Mouse (Mus musculus) adrenal gland, postnatal 4 days (tissue): ENCODE data around the gene Lrrc3b. TPM values are rescaled to one million over a fixed set of nuclear protein-coding genes. Genes with fewer than 3 reads are reported as not detected.
A peak's percentile ranks its signal among the peaks of the same experiment; 100 is the strongest.

Experiments
- DNase-seq, 2 experiments: peaks; one replicate each; pipeline ENCODE4 v3.0.0; 2021 to 2022; ENCODE audit warnings: low spot score in 2 of 2, mixed read lengths in 2 of 2
- long read RNA-seq, 2 experiments: library from polyadenylated mRNA; stranded (forward); transcript quantifications; one replicate each; pipeline ENCODE4 v2.0.0; 2021
- total RNA-seq, 2 experiments: library from RNA; stranded (reverse); gene quantifications; 2 replicates each; pipeline ENCODE4 v1.2.3; 2021

Lrrc3b gene
- total RNA-seq, result 1 to 10 TPM; 4.1 to 6.4 TPM
- long read RNA-seq, experiment 1, partial matches to known transcripts, result 2 of 6 reads
- long read RNA-seq, experiment 1, other reads (novel, unspliced or antisense), result 0 of 6 reads
- long read RNA-seq, experiment 2, partial matches to known transcripts, result 0 of 2 reads
- long read RNA-seq, experiment 2, other reads (novel, unspliced or antisense), result 1 of 2 reads

DNA sequence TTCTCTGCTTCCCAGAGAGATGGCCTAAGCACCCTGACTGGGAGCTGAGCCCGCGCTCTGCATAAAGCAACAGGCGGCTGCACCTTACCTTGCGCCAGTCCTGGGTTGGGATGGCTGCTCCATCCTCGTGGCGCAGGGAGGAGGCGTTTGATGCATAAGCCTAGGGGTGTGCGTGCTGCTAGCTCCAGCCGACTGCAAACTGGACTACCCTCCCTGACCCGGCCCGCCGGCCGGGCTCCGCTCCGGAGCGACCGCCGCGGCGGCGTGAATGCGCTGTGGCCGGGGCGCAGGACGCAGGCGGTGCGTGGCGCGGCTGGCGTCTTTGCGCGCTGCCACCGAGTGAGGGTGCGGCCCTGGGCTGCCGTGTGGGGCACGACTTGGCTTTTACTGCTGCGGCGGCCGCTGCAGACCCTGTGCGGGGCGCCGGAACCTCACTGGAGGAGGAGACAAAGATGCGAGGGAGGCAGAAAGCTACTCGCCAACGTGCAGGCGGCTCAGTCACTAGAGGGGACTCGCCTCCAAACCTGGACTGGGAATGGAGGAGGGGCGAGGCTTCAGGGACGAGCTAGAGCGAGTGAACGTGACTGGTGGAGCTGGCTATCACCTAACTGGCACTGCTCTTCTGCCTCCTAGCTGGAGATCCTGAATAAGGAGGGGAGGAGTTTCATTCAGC is at the start of gene Lrrc3b:
TSS of gene Lrrc3b (minus strand) at position 503 of the 673 bp plus-strand sequence.
- DNase-seq, result no peak

DNA sequence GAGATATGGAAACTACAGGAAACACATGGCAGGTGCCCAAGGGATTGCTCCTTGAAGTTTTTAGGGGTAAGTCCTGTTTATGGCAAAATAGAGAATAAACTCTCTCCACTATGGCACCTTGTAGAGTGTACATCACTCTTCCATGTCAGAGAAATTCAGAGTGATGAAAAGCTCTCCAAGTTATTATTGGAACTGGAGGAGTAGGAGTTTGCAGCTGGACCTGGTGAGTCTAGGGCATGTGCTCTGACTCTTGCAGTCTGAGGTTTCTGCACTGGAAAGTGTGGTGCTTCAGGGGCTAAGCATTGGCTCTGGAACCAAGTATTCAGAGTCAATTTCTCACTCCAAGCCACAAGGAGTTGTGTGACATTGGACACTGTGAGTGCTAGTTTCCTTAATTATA is 38.9 kb upstream of the Lrrc3b start:
- no peak for DNase-seq

DNA sequence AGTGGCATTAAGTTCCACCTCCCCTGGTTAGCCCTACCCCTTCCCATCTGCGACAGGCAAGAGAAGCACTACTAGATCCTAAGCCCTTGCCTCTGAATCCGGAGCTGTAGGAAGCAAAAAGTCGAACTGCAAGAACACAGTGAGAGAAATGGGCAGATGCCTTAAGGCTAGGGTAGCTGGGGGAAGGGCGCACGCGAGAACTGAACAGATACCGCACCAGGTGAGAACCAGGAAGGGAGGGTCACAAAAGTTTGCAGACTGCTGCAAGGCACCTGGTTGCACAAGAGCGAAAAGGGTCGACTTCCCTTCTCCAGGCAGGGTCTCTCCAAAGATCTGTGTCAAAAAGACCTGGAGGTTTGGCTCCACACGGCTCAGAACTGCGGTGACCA is 697 bp downstream of the Lrrc3b start:
- no peak for DNase-seq

DNA sequence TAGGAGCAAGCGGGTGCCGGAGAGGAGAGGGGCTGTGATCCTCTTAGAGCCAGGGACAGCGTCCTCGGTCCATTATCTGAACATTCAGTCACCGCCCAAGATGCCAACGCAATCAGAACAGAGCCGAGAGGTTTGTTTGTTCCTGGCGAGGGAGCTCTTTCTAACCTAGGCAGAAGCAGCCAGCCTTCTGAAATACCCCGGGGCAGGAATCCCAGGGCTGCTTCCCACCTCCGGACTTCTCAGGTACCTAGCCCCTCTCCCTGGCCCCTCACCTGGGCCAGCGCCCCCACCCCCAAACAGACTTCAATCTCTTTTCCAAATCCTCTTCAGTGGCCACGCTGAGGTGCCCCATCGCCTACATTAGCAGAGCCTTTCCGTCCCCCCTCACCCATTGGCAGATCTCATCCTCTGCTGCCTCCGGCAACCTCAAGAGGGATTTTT is 1.3 kb downstream of the Lrrc3b start:
- no peak for DNase-seq

DNA sequence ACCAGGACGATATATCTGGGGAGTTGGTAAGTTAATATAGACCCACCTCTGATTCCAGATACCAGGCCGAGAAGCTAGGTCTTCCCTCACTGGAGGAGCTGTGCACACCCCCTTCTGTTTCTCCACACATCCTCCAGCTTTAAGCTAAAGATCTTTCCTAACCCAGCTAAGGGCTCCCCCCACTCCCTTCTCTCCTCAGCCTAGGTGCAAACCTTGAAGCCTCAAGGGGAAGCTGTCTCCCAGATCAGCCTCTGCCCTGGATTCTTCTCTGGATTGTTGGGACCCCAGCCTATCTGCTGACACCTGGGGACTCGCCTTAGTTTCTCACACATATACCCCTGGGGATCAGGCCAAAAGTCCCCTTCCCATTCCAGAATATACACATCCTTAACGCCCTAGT is 1.7 kb downstream of the Lrrc3b start:
- DNase-seq, result no peak

DNA sequence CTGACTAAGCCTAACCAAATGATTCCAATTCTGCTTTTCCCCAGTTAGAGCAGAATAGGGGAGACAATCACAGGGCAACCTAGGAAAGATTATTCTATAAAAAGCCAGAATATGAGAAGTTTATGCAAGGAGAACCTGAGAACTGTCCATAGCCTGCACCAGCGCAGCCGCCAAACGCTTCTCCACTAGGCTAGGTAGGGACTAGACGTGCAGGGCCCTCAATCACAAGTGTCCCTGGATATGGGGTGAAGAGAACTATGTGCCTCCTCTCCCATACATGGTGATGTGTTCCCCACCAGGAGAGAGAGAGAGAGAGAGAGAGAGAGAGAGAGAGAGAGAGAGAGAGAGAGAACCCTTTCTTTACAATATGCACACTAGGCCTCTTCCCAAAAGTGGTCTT is 2.2 kb downstream of the Lrrc3b start:
- no peak for DNase-seq

DNA sequence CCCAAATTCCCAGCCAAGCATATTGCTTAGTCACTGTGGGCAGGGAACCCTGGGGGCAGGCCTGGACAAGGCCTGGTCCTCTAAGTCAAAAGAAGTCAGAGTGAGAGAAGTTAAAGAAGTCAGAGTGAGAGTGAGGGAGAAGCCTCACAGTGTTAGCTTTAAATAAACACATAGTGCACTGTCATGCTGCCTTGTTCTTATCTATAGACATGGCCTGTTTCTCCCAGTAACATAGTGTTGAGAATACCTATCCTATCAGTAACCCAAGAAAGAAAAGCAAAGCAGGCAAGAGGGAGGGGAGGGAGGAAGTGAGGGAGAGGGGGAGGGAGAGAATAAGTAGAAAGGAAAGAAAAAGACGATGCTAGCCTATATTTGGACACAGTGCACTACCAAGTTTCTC is 6.4 kb downstream of the Lrrc3b start:
- DNase-seq, result no peak

DNA sequence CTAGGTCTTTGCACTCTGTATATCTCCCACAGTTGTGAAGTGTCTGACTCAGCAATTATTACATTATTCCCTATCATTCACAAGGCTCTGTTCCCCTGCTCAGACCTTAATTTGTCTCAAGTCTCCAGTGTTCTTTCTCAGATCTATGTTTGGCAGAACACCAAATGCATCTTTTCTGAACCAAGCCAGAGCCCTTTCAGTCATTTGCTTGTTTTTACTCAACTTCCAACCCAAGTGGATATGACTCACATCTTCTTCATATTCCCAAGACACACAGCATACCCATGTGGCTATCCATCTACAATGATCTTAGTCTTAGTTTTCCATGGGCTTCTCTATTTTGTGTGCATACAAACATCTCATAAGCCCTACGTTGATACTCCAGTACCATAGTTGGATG is 17.2 kb downstream of the Lrrc3b start:
- DNase-seq, result no peak

DNA sequence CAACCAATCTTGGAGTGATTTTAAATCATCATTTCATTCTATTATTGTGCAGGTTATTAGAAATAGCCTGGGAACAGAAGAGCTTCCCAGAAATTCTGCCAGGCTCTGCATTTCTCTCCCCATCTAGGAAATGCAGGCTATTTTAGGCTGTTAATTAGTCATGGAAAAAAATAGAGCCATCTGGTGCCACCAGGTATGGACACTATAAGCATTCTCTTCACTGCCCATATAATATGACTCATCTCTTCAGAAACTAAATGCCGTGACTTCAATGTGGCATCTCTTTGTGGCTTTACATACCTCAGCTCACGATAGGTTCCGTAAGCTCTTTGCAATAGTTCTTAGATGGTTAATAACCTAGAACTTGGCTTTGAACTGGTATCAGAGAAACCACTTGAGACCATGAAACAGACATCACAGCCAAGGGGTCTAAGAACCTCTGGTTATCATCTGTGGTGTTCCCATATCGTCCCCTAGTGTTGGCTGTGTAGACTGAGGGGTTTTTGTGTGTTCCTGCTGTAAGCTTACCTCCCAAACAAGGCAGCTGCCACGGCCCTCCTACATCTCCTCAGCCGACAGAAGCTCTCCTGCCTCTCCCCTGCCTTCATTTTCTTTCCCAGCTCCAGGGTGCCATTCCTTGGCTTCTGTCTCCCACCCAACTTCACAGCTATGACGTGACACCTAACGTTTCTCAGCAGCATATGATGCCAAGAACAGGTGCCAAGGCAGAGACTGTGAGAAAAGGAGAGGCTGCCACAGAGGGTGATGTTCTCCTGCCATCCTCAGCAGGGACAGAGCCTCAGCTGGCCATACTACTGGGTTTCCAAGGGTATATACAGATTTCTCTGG is 27.9 kb downstream of the Lrrc3b start:
- no peak for DNase-seq

DNA sequence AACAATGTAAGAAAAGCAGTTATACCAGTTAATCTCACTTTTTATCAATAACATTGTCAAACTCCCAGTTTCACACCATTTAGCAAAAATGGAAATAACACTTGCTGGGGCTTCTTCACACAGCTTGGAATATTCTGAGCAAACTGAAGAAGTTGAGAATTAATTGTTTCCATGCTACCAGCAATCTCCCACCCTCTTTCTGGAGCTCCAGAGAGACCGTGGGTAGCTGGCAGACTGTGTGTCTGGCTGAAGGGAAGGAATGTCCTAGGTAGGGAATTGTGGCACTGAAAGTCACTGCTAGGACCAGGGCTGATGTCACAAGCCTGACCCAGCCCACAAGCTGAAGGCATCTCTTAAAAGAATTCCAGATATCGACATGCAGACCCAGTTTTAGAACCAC is 53.3 kb downstream of the Lrrc3b start:
- no peak for DNase-seq

DNA sequence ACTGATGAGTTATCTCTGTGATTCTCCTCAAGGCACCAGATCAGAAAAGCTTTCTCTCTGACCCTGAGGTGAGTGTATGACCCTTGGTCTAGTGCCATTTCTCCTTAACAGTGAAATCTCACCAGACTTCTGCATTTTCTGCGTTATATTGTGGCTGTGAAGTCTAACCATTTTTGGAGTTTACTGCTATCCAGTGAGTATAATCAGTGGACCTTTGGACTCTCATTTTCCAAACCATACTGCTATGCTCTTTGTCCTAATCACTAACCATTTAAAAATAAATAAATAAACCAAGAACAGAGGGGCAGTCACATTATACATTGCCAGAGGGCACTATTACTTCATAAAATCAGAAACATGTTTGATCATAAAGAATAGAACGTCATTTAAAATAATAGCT is 53.8 kb downstream of the Lrrc3b start:
- no peak for DNase-seq

DNA sequence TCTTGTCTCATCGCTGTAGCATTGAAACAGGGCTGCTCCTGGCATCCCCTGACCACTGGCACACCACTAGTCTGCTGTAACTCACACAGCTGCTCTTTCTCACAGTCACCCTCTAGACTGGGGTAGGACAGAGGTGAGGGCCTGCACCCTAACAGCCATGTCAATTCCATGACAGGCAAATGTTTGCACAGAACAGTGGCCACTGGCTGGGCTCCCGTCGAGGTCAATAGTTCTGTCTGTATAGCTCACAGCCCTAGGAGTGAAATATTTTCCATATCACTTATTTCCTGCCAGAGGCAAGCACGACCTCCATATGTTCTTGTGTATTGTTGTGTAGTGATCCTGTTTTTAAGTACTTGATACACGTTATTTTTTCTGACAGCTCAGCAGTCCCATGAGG is 54.3 kb downstream of the Lrrc3b start:
- no peak for DNase-seq

DNA sequence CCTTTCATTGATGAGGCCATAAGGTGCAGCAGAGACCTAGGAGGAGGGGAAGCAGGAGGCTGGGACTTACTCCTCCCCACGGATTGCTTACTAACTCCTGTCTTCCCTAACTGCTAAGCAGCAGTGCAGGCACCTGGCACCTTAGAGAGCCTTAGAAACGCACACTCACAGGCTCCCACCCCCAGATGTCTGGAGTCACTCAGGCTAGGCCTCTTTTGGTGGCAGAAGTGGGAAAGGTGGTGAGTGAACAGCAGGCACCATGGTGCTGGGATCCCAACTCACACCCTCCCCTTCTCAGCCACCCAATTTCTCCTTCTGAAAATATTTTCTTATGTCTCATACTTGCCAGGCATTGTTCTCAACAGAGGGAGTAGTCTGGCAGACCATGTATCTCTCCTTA is 55.7 kb downstream of the Lrrc3b start:
- DNase-seq, result no peak

DNA sequence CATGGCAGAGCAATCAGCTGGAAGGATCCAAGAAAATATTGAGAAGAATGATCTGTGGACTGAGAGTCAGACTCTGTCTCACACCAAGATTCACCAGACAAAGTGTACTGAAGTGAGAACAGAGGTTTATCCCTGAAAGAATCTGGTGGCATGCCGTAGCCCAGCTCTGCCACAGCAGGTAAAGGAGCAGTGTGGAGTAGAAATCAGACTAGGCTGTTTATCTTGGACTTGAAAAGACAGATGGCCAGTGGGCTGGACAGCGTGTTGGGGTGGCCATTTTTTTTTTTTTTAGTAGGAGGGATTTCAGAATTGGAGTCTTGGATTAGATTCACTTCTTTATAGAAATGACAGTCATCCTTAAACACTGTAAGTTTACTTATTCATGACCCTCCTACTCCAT is 61.4 kb downstream of the Lrrc3b start:
- DNase-seq, result no peak

DNA sequence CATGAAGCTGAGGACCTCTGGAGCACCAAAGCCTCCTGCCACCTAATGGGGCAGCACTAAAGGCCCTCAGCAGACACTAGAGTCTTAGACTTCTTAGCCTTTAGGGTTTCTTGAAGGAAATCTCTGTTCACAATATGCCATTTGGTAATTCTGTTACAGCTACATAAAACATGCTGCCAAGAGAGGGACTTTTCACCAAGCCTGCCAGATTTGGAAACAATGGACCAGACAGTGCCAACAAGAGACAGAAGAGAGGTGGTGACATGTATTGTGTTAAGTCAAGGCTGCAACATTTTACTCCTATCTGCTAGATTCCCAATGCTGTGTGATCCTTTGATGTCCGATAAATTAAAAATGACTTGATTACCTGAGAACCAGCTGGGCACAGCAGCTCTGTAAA is 62.0 kb downstream of the Lrrc3b start:
- DNase-seq, result no peak

DNA sequence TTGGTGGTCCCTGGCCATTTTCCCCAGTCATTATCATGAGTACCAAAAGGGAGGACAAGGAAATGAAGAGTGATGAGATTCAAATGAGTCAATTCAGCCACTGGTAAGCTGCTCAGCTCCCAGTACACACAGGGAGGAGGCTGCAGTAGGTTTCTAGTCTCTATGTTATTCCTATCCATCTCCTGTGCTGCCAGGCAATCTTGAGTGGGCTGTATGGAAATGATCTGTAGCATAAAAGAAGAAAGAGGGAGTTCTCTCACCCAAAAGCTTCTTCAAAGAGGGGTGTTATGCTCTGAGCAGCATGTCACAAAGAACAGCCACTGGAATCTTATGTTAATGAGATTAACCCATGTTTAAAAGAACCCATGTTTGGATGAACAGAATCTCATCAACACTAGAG is 64.5 kb downstream of the Lrrc3b start:
- DNase-seq, result no peak

DNA sequence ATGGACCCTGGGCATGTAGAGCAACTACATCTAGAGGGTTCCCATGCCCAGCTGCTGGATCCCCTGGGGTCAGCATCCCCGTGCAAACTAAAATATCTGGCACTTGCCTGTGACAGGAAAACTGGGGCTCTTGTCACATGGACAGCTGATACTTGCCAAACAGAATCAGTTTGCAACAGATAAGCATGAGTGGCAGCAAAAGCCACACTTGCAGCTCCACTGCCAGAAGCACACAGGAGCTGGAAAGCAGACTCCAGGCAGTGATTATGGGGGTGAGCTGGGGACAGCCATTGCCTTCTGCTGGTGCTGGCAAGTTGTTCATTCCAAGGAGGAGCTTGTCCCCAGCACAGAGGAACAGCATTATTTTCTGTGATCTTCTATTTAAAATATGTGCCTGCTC is 65.8 kb downstream of the Lrrc3b start:
- DNase-seq, result no peak

DNA sequence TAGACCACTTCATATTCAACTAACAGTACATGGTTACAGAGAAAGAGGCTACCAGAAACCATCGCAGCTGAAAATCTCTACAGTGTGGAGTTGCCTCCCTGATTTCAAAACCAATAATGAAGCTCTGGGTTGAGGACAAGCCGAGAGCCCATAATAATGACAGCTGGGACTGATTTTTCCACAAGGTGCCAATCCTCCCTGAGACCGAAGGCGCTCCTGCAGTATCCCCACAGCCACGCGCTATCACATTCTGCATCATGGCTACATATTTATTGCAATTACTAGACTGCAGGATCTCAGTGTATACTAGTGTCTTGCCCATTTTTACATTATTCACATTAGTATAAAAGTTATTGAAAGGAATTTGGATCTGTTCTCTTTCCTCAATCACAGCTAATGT is 73.7 kb downstream of the Lrrc3b start:
- no peak for DNase-seq

DNA sequence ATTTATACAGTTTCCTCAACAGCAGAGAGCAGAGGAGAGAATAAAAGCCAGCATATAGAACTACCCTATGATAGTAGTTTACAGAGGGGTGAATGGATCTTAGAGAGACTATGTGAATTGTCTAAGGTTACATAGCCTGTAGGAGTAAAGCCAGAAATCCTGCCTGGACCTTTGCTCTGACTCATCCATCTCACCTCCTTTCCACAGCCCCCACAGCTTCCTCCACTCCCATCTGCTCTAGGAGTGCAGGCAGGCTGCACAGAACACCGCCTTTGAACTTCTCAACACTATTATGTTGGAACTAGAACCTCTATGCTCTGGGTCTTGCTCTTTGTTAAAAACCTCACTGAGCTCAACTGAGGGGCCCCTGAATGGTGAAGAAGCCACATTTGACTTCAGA is 78.9 kb downstream of the Lrrc3b start:
- no peak for DNase-seq

DNA sequence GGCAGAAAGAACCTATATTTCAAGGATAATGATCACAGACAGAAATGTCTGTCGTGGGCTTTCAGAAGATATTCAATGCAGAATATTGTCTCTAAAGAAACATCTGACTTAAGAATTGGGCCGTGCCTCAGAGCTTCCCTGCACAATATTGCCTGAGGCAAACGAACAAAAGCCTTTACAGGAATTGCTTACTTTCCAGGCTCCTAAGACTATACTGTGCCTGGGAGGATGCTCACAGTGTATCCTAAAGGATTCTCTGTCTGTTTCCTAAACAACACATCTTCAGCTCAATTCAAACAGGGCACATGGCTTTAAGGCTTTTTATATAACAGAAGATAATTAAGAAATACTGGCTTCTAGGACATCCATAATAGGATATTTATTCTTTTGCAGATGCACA is 79.7 kb downstream of the Lrrc3b start:
- DNase-seq, result no peak

DNA sequence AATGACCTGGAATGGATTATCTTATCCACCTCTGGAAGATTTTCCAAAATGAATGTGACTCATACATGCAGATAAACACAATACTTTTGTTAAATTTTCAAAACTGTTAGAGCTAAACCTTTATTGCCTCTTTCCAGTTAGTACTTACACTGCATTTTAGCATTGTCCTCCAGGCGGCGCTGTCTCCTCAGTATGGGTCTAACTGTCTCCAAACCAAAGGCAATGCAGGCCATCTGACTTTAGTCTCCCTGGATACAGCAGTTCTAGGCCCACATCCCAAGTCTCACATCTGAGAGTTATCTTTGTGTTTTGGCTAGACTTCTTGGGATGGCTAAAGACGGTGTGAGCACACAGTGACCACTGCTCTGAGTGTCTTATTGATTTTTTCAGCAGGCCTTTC is 83.3 kb downstream of the Lrrc3b start:
- peak; percentile 26 to 60 for DNase-seq

DNA sequence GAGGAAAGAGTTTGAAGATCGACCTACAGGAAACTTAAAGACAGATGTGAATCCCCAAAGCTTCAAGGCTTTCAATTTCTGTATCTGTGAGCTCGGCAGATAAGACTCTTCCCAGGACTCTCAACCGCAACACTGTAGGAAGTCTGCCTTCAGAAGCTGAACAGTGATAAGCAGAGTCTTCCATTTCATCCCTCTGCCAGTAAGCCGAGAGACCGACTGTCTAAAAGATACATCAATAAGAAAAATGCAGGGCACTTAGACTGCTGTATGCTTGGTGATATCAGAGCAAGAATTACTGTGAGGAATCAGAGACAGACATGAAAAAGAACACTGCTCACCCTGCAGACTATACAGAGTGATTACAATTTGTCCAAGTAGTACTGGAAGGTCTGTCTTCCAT is 84.5 kb downstream of the Lrrc3b start:
- no peak for DNase-seq

DNA sequence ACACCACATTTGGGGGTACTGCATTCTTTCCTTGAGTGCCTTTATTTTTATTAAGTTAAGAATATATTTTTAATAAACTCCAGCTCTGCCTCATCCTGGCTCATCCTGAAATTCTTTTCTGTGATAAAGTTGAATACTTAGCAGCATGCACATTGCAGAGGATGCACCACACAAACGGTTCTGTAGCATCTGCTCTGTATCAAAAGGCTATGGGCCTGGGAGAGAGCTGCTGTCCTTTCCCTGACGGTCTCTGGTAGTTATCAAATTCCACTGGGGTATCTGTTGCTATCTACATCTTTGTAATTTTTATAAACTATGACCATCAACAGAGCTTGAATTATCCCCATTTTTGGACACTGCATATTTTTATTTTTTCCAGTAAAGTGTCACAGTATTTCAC is 105.7 kb downstream of the Lrrc3b start:
- no peak for DNase-seq
